Mouse (Mus musculus) gastrocnemius, adult 8-10 months (tissue): ENCODE measurements around the gene Ccdc189. TPM values are rescaled to one million over a fixed set of nuclear protein-coding genes. Genes with fewer than 3 reads are reported as not detected.

Experiments used
- DNase-seq, 2 experiments: peaks; one replicate each; pipeline ENCODE4 v3.0.0; 2022; ENCODE audit warnings: low spot score in 2 of 2
- total RNA-seq, 4 experiments: library from RNA; stranded (reverse); gene quantifications; 2 replicates each; pipeline ENCODE4 v1.2.4; 2022

Gene Ccdc189
- total RNA-seq, 4 experiments from 2014 or later = 2.0 to 2.6 (median 2.2) TPM

GRCm38 (mm10) chr7:127592575-127592974 is 4.2 kb upstream of the Ccdc189 start:
- DNase-seq = no peak

GRCm38 (mm10) chr7:127591108-127591507 is 2.7 kb upstream of the Ccdc189 start:
- DNase-seq = no peak

- no peak for DNase-seq
Observed at GRCm38 (mm10) chr7:127589637-127590036, 1.2 kb upstream of the Ccdc189 start.

- DNase-seq = no peak
Observed at GRCm38 (mm10) chr7:127588901-127589300, 506 bp upstream of the Ccdc189 start.

- DNase-seq = no peak
Observed at GRCm38 (mm10) chr7:127587196-127587595, 1.2 kb downstream of the Ccdc189 start.

- DNase-seq = no peak
Observed at GRCm38 (mm10) chr7:127586149-127586548, 2.2 kb downstream of the Ccdc189 start.

GRCm38 (mm10) chr7:127585031-127585430 is 3.4 kb downstream of the Ccdc189 start:
- no peak for DNase-seq

- no peak for DNase-seq
Observed at GRCm38 (mm10) chr7:127583260-127583659, 5.1 kb downstream of the Ccdc189 start.

GRCm38 (mm10) chr7:127574115-127574514 is 14.3 kb downstream of the Ccdc189 start:
- DNase-seq = no peak

- DNase-seq = no peak
Observed at GRCm38 (mm10) chr7:127573503-127574008, 14.8 kb downstream of the Ccdc189 start.

- DNase-seq = peak; percentile 86 to 89
Observed at GRCm38 (mm10) chr7:127572895-127573471, 15.4 kb downstream of the Ccdc189 start, which contains the start of gene Phkg2. Gene Phkg2 (plus strand): TSS chr7:127573340.

- DNase-seq = no peak
Observed at GRCm38 (mm10) chr7:127564381-127565150, 23.8 kb downstream of the Ccdc189 start.

GRCm38 (mm10) chr7:127561340-127561858 is 27.0 kb downstream of the Ccdc189 start, which contains the start of gene Tmem265:
Gene Tmem265 (plus strand): TSS chr7:127561390.
- no peak for DNase-seq

GRCm38 (mm10) chr7:127560580-127560979 is 27.8 kb downstream of the Ccdc189 start:
- no peak for DNase-seq

GRCm38 (mm10) chr7:127551558-127551957 is 36.8 kb downstream of the Ccdc189 start:
- DNase-seq = no peak

- DNase-seq = no peak
Observed at GRCm38 (mm10) chr7:127549116-127549835, 39.1 kb downstream of the Ccdc189 start.

- no peak for DNase-seq
Observed at GRCm38 (mm10) chr7:127541671-127542070, 46.7 kb downstream of the Ccdc189 start.
